Mouse (Mus musculus): Measurements from ENCODE around the gene Ccdc162.

- TF ChIP-seq MAFK (IDR thresholded peaks at IDR 0.05; ENCODE audit: insufficient read depth, low read depth, low read length) = no peak
- no peak for TF ChIP-seq CHD2 (IDR thresholded peaks at IDR 0.05; ENCODE audit: low read depth, low read length)
- TF ChIP-seq HCFC1 (IDR thresholded peaks at IDR 0.05; ENCODE audit: borderline replicate concordance, insufficient read depth, low read length) = no peak
Observed at GRCm38 (mm10) chr10:41730746-41731145, 14.3 kb upstream of the Ccdc162 start.

Measured in ES-E14 (cell line).